In the genomic region with DNA sequence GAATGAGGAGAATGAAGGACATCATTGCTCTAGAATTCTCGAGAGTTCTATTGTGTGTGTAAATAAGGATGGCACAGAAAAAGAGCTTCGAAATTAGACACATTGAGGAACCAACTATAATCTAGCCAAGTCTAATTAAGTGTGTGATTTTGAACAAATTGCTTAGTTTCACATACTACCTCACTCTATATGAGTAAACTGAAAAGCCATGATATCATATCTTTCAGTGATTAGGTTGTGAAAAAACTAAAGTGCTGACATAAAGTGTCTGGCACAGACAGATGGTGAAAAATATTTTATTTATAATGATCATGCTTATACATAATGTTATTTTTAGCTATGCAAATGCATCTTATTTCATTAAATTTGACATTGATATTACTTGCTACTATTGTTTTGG, we compare ENCODE assay signal across 28 mouse cellular contexts.
"Had no signal": no experiment of that assay in that cellular context is flagged by ENCODE, and none has a peak within 500 bp of the region (broad histone marks: within the 10 kb centered on the region; RNA-seq: fewer than 3 reads in every experiment).

No protein-coding gene starts in this region.

- H3K36me3 ChIP-seq: heart, embryonic 13.5 days; heart, embryonic 15.5 days; hindbrain, embryonic 13.5 days; hindbrain, embryonic 15.5 days; kidney, embryonic 15.5 days; limb, embryonic 10.5 days; limb, embryonic 12.5 days; liver, embryonic 13.5 days; liver, embryonic 15.5 days had no signal

- H3K4me3 ChIP-seq: heart, adult 2 months; heart, embryonic 13.5 days; heart, embryonic 15.5 days; hindbrain, embryonic 13.5 days; hindbrain, embryonic 15.5 days; kidney, embryonic 15.5 days; left cerebral cortex, adult 2 months; limb, embryonic 10.5 days; limb, embryonic 12.5 days; liver, embryonic 13.5 days; liver, embryonic 15.5 days had no signal

- ATAC-seq: hindbrain, postnatal 0 days; intestine, embryonic 16.5 days; liver, postnatal 0 days had no signal

- H3K4me1 ChIP-seq: heart, embryonic 15.5 days; hindbrain, embryonic 13.5 days; hindbrain, embryonic 15.5 days; kidney, embryonic 15.5 days; limb, embryonic 10.5 days; limb, embryonic 12.5 days; liver, embryonic 13.5 days; liver, embryonic 15.5 days had no signal

- H3K27ac ChIP-seq: heart, adult 2 months; heart, embryonic 13.5 days; heart, embryonic 15.5 days; hindbrain, embryonic 13.5 days; hindbrain, embryonic 15.5 days; hindbrain, postnatal 0 days; kidney, embryonic 15.5 days; kidney, postnatal 0 days; left cerebral cortex, adult 2 months; limb, embryonic 10.5 days; limb, embryonic 12.5 days; liver, embryonic 13.5 days; liver, embryonic 15.5 days had no signal

- DNase-seq: gastrocnemius, postnatal 14 days; gastrocnemius, postnatal 36 days; heart, adult 11 months; heart, adult 2 months; heart, postnatal 14 days; heart, postnatal 36 days; kidney, adult 11 months; kidney, adult 2 months; kidney, adult 9 months; kidney, postnatal 14 days; kidney, postnatal 36 days; liver; liver, embryonic 13.5 days; liver, postnatal 0 days had no signal

- H3K9ac ChIP-seq: heart, embryonic 13.5 days; heart, embryonic 15.5 days; hindbrain, embryonic 13.5 days; hindbrain, embryonic 15.5 days; kidney, embryonic 15.5 days; limb, embryonic 12.5 days; liver, embryonic 13.5 days; liver, embryonic 15.5 days; liver, postnatal 0 days had no signal

- H3K9me3 ChIP-seq: heart, embryonic 13.5 days; heart, embryonic 15.5 days; hindbrain, embryonic 13.5 days; hindbrain, embryonic 15.5 days; kidney, embryonic 15.5 days; limb, embryonic 10.5 days; limb, embryonic 12.5 days; liver, embryonic 13.5 days; liver, embryonic 15.5 days had no signal

- H3K27me3 ChIP-seq: heart, embryonic 13.5 days; heart, embryonic 15.5 days; hindbrain, embryonic 13.5 days; hindbrain, embryonic 15.5 days; kidney, embryonic 15.5 days; limb, embryonic 12.5 days; liver, embryonic 13.5 days; liver, embryonic 15.5 days had no signal

- H3K4me2 ChIP-seq: heart, embryonic 11.5 days; heart, embryonic 13.5 days; heart, embryonic 15.5 days; hindbrain, embryonic 13.5 days; hindbrain, embryonic 15.5 days; kidney, embryonic 15.5 days; limb, embryonic 12.5 days; liver, embryonic 11.5 days; liver, embryonic 13.5 days; liver, embryonic 15.5 days had no signal
